Mouse (Mus musculus): Measurements from ENCODE around the gene Npas4.

DNA sequence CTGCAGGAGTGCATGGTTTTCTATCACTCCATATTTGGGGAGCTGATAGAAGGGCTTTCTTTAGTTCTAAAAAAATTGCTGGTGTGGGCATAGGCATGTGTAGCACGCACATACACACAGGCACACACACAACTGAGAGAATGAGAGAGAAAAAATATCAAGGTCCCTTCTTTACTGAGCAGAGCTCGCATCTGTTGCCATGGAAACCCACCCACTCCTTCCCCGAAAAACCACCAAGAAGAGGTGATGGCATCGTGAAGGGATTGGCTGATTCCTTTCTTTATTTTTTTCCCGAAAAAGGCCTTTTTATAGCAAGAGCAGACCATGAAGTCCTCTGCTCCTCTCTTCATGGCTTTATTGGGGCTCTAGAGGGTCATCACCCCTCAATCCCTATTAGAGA, 3.9 kb upstream of the Npas4 start:
- TF ChIP-seq POLR2A (IDR thresholded peaks at IDR 0.05; ENCODE audit: extremely low read depth, insufficient read depth, low read length): no peak
- TF ChIP-seq CTCF (IDR thresholded peaks at IDR 0.05; ENCODE audit: extremely low read depth, insufficient read depth, low read length): no peak
